In the genomic region with DNA sequence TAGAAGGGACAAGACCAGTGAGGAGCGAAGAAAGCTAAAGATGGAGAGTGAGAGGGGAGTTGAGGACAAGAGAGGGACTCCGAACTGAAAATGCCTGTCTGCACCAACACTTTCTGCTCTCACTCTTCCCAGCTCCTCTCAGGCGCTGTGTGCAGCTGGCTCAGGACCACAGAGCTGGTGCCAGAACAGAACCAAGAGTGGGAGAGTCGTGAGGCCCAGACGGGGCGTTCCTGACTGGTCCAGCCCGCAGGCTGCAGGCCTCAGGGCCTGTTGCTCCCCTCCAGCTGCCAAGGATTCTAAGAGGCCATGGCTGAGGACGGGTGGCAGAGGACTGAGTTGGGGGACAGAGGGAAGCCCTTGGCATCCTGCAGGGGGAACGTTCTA, we compare ENCODE assay signal across 7 mouse cellular contexts.
DNase-seq lines count a peak whose midpoint lies in the region; ATAC-seq and TF ChIP-seq lines count a peak whose summit lies in the region.

No protein-coding gene starts in this region.

- H3K27me3 ChIP-seq in midbrain, embryonic 13.5 days: no peaks in the 10 kb centered on the region
- H3K27me3 ChIP-seq in midbrain, embryonic 15.5 days (replicated peaks): no peaks in the 10 kb centered on the region
- H3K27me3 ChIP-seq in heart, adult 2 months (ENCODE audit: control insufficient read depth, insufficient read depth, low read length): no peaks in the 10 kb centered on the region
- no peaks in the 10 kb centered on the region for H3K27me3 ChIP-seq in limb, embryonic 11.5 days (ENCODE audit: control insufficient read depth, insufficient read depth, low read length)
- H3K27me3 ChIP-seq in stomach, embryonic 15.5 days (replicated peaks): no peaks in the 10 kb centered on the region
- H3K27me3 ChIP-seq in liver, embryonic 11.5 days (replicated peaks; ENCODE audit: control insufficient read depth, insufficient read depth, low read length): no peaks in the 10 kb centered on the region

- H3K4me1 ChIP-seq in midbrain, embryonic 13.5 days (replicated peaks): peaks cover 3% of the 10 kb centered on the region; the same call in 1 of the 2 replicates
- no peaks in the 10 kb centered on the region for H3K4me1 ChIP-seq in midbrain, embryonic 15.5 days
- H3K4me1 ChIP-seq in heart, adult 2 months (ENCODE audit: control insufficient read depth, insufficient read depth, low read length): peaks cover 2% of the 10 kb centered on the region
- H3K4me1 ChIP-seq in limb, embryonic 11.5 days (ENCODE audit: control insufficient read depth, insufficient read depth, low read length): no peaks in the 10 kb centered on the region
- peaks cover 8% of the 10 kb centered on the region; the same call in 1 of the 2 replicates for H3K4me1 ChIP-seq in stomach, embryonic 15.5 days
- no peaks in the 10 kb centered on the region for H3K4me1 ChIP-seq in liver, embryonic 11.5 days (replicated peaks; ENCODE audit: control insufficient read depth, insufficient read depth, low read length)

- intact Hi-C loops in heart, adult 2 months (cut with DNase I): no loop called here

- TF ChIP-seq CTCF in heart, adult 2 months (IDR thresholded peaks at IDR 0.05): no peak
- no peak for TF ChIP-seq CTCF in layer of hippocampus, adult 2 months (conservative IDR thresholded peaks at IDR 0.05)

- no peaks in the 10 kb centered on the region for H3K36me3 ChIP-seq in midbrain, embryonic 13.5 days
- H3K36me3 ChIP-seq in midbrain, embryonic 15.5 days (replicated peaks): no peaks in the 10 kb centered on the region
- H3K36me3 ChIP-seq in heart, adult 2 months (ENCODE audit: control insufficient read depth, insufficient read depth, low read length): no peaks in the 10 kb centered on the region
- H3K36me3 ChIP-seq in limb, embryonic 11.5 days (ENCODE audit: control insufficient read depth, insufficient read depth, low read length): no peaks in the 10 kb centered on the region
- H3K36me3 ChIP-seq in stomach, embryonic 15.5 days: no peaks in the 10 kb centered on the region
- no peaks in the 10 kb centered on the region for H3K36me3 ChIP-seq in liver, embryonic 11.5 days (ENCODE audit: control insufficient read depth, insufficient read depth, low read length)

- no peaks in the 10 kb centered on the region for H3K9me3 ChIP-seq in midbrain, embryonic 13.5 days
- H3K9me3 ChIP-seq in midbrain, embryonic 15.5 days: no peaks in the 10 kb centered on the region
- H3K9me3 ChIP-seq in limb, embryonic 11.5 days (ENCODE audit: control insufficient read depth, low read length): no peaks in the 10 kb centered on the region
- no peaks in the 10 kb centered on the region for H3K9me3 ChIP-seq in stomach, embryonic 15.5 days
- H3K9me3 ChIP-seq in liver, embryonic 11.5 days (ENCODE audit: control insufficient read depth, low read length): no peaks in the 10 kb centered on the region

- 0 out of 2 replicates have a peak, but pooled peaks have one; percentile 9 for ATAC-seq in midbrain, embryonic 13.5 days
- ATAC-seq in midbrain, embryonic 15.5 days (replicated peaks): no peak
- no peak for ATAC-seq in limb, embryonic 11.5 days (ENCODE audit: insufficient number of reproducible peaks, low FRiP score, low TSS enrichment, low read depth)
- ATAC-seq in stomach, embryonic 15.5 days (ENCODE audit: insufficient read depth, low FRiP score, low read depth): peak; percentile 60; the same call in 1 of the 2 replicates
- no peak for ATAC-seq in liver, embryonic 11.5 days (replicated peaks; ENCODE audit: low FRiP score)

- no peak overlapping the region for H3K4me3 ChIP-seq in midbrain, embryonic 13.5 days (replicated peaks)
- no peak overlapping the region for H3K4me3 ChIP-seq in midbrain, embryonic 15.5 days
- H3K4me3 ChIP-seq in heart, adult 2 months: no peak overlapping the region
- no peak overlapping the region for H3K4me3 ChIP-seq in limb, embryonic 11.5 days (ENCODE audit: low read depth, low read length)
- H3K4me3 ChIP-seq in stomach, embryonic 15.5 days (replicated peaks): no peak overlapping the region
- no peak overlapping the region for H3K4me3 ChIP-seq in layer of hippocampus, adult 2 months
- no peak overlapping the region for H3K4me3 ChIP-seq in liver, embryonic 11.5 days (ENCODE audit: low read depth, low read length)

- no peak for TF ChIP-seq EP300 in heart, adult 2 months (IDR thresholded peaks at IDR 0.05; ENCODE audit: insufficient read depth, low read depth, low read length)

- H3K27ac ChIP-seq in midbrain, embryonic 13.5 days: no peak overlapping the region
- H3K27ac ChIP-seq in midbrain, embryonic 15.5 days: no peak overlapping the region
- peak overlapping the region; percentile 24 for H3K27ac ChIP-seq in heart, adult 2 months
- 0 out of 2 replicates have a peak overlapping the region, but pooled peaks have one; percentile 1 for H3K27ac ChIP-seq in limb, embryonic 11.5 days (replicated peaks; ENCODE audit: low read depth, low read length)
- peak overlapping the region; percentile 73 for H3K27ac ChIP-seq in stomach, embryonic 15.5 days
- H3K27ac ChIP-seq in layer of hippocampus, adult 2 months: no peak overlapping the region
- H3K27ac ChIP-seq in liver, embryonic 11.5 days (ENCODE audit: low read depth, low read length): no peak overlapping the region

- no peak overlapping the region for H3K4me2 ChIP-seq in midbrain, embryonic 13.5 days (replicated peaks)
- no peak overlapping the region for H3K4me2 ChIP-seq in midbrain, embryonic 15.5 days
- no peak overlapping the region for H3K4me2 ChIP-seq in limb, embryonic 11.5 days (ENCODE audit: low read depth, severe bottlenecking)
- H3K4me2 ChIP-seq in stomach, embryonic 15.5 days: no peak overlapping the region
- H3K4me2 ChIP-seq in liver, embryonic 11.5 days: no peak overlapping the region

- peak; percentile 65 to 75 for DNase-seq in heart, adult 2 months
- DNase-seq in limb, embryonic 11.5 days (ENCODE audit: low spot score): no peak
- DNase-seq in layer of hippocampus, adult 2 months (ENCODE audit: low spot score in 2 of 2): no peak
- no peak for DNase-seq in liver, embryonic 11.5 days (ENCODE audit: low spot score)

- TF ChIP-seq POLR2A in heart, adult 2 months (IDR thresholded peaks at IDR 0.05; ENCODE audit: insufficient read depth, low read depth, low read length): no peak

- H3K79me2 ChIP-seq in heart, adult 2 months (replicated peaks; ENCODE audit: control insufficient read depth, insufficient read depth, low read length): no peaks in the 10 kb centered on the region

- 80% methylated on average over 9 of the region's 9 CpGs for WGBS in midbrain, embryonic 13.5 days
- WGBS in midbrain, embryonic 15.5 days: 72% methylated on average over 9 of the region's 9 CpGs
- 56% methylated on average over 9 of the region's 9 CpGs for WGBS in heart, adult 2 months
- WGBS in limb, embryonic 11.5 days: 89% methylated on average over 9 of the region's 9 CpGs
- whole genome bisulfite sequencing in stomach, embryonic 15.5 days: 61% methylated on average over 9 of the region's 9 CpGs
- WGBS in liver, embryonic 11.5 days: 88% methylated on average over 9 of the region's 9 CpGs

- H3K9ac ChIP-seq in midbrain, embryonic 13.5 days (replicated peaks): no peak overlapping the region
- no peak overlapping the region for H3K9ac ChIP-seq in midbrain, embryonic 15.5 days
- no peak overlapping the region for H3K9ac ChIP-seq in heart, adult 2 months (ENCODE audit: low read depth, low read length)
- H3K9ac ChIP-seq in limb, embryonic 11.5 days (ENCODE audit: low read length): no peak overlapping the region
- H3K9ac ChIP-seq in stomach, embryonic 15.5 days: no peak overlapping the region
- no peak overlapping the region for H3K9ac ChIP-seq in liver, embryonic 11.5 days (ENCODE audit: low read depth, low read length)

Comparison
In these comparisons a context has a peak if more than half of its experiments do, and no peak if none do; other contexts are left out.
1. ATAC-seq: peak in midbrain, embryonic 13.5 days (single experiment) and stomach, embryonic 15.5 days (single experiment); none in midbrain, embryonic 15.5 days (single experiment), limb, embryonic 11.5 days (single experiment) and liver, embryonic 11.5 days (single experiment).
2. H3K27ac ChIP-seq: peak in heart, adult 2 months (single experiment), limb, embryonic 11.5 days (single experiment) and stomach, embryonic 15.5 days (single experiment); none in midbrain, embryonic 13.5 days (single experiment), midbrain, embryonic 15.5 days (single experiment), layer of hippocampus, adult 2 months (single experiment) and liver, embryonic 11.5 days (single experiment).
3. DNase-seq: peak in heart, adult 2 months (2 of 2); none in limb, embryonic 11.5 days (single experiment), layer of hippocampus, adult 2 months (0 of 2) and liver, embryonic 11.5 days (single experiment).